Mouse (Mus musculus): Measurements from ENCODE around the gene Itpr2. TPM values are rescaled to one million over a fixed set of nuclear protein-coding genes. Genes with fewer than 3 reads are reported as not detected.

The Itpr2 gene
- 10 to 100 TPM; 59.0 to 74.0 TPM for total RNA-seq (2023)

GRCm38 (mm10) chr6:146501866-146502804, at the start of gene Itpr2:
Itpr2 (minus strand) TSS chr6:146502223.

Other genes starting within 250 kb of the Itpr2 start
- 10 to 100 TPM; 94.0 to 98.8 TPM for gene Fgfr1op2, start 75.0 kb upstream of the Itpr2 start, total RNA-seq (2023)
- gene Ints13, start 75.6 kb upstream of the Itpr2 start, total RNA-seq (2023) = 10 to 100 TPM; 32.9 to 39.0 TPM
- gene Med21, start 140.3 kb upstream of the Itpr2 start, total RNA-seq (2023) = 10 to 100 TPM; 35.0 to 42.3 TPM
- 10 to 100 TPM; 20.4 to 21.3 TPM for gene Tm7sf3, start 140.6 kb upstream of the Itpr2 start, total RNA-seq (2023)
- 10 to 100 TPM in 1 of 2 experiments, 1 to 10 TPM in 1; 7.3 to 10.5 TPM for gene Stk38l, start 222.8 kb upstream of the Itpr2 start, total RNA-seq (2023)

All from monocyte, adult 59 days (primary cell).